Mouse (Mus musculus) erythroblast, embryonic 14.5 days (primary cell): ENCODE results near the gene Jade1.

Experiments
- GATA1 ChIP-seq: IDR thresholded peaks from 2 replicates; pipeline ENCODE4 v1.6.1; 2012; ENCODE audit warnings: low read length, inconsistent platforms, mixed read lengths
- TAL1 ChIP-seq: IDR thresholded peaks from 3 replicates; pipeline ENCODE4 v1.6.1; 2012; ENCODE audit warnings: low read length, inconsistent platforms, mixed read lengths

- TF ChIP-seq TAL1 = no peak
- TF ChIP-seq GATA1 = no peak
Measured at GRCm38 (mm10) chr3:41609071-41609470, 53.5 kb downstream of the Jade1 start.
